Mouse (Mus musculus) c-Kit-negative CD71-positive TER-119-positive erythroid progenitor cells, embryonic 14.5 days (primary cell): ENCODE measurements around the gene Dnah7c.

Source experiments
- DNase-seq: peaks from one replicate; pipeline ENCODE4 v3.0.0-alpha.2; 2013; ENCODE audit warnings: low read depth, low spot score

Gene Dnah7c

GRCm38 (mm10) chr1:46853317-46854035 lies 428.1 kb downstream of the Dnah7c start:
- peak; percentile 89 for DNase-seq

GRCm38 (mm10) chr1:46854036-46854900 lies 428.9 kb downstream of the Dnah7c start:
- DNase-seq, result no peak

GRCm38 (mm10) chr1:46856498-46856897 lies 431.1 kb downstream of the Dnah7c start:
- DNase-seq, result no peak
